Mouse (Mus musculus) gonadal fat pad, adult 2 months (tissue): Measurements from ENCODE around the gene Tnfsf15. TPM values are rescaled to one million over a fixed set of nuclear protein-coding genes. Genes with fewer than 3 reads are reported as not detected.

Experiments
- DNase-seq: peaks from one replicate; pipeline ENCODE4 v3.0.0-alpha.2; 2012; ENCODE audit warnings: low read depth
- polyA plus RNA-seq: library from polyadenylated mRNA; depleted of rRNA; stranded (reverse); fragments of >200 nt; gene quantifications from 2 replicates; pipeline ENCODE4 v1.2.3, GENCODE M21; 2012; rRNA removed

Gene Tnfsf15
- polyA plus RNA-seq: 0.19 and 0.22 TPM in 2 replicates

DNA sequence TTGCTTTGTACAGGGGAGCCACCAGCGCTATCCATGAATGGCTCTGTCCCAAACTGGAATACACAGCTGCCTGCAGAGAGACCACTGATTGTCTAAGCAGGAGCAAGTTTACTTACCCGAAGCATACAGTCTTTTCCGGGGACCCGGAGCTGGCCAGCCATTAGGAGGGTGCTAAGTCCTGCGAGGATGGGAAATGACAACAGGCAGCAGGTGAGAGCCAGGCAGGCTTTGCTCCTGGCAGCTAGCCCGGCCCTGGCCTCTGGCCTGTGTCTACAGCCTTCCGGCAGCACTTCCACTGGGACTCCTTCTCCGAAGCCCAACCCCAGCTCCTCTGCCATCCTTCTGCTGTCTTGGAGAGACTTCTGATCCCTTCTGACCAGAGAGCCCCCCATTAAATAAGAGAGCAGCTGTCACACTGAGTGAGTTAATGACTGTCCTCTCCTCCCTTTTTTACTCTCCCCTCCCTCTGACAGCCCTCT is at the start of gene Tnfsf15:
Gene Tnfsf15, minus strand, starts transcription at position 421 of the 479 bp plus-strand sequence.
- DNase-seq: no peak

DNA sequence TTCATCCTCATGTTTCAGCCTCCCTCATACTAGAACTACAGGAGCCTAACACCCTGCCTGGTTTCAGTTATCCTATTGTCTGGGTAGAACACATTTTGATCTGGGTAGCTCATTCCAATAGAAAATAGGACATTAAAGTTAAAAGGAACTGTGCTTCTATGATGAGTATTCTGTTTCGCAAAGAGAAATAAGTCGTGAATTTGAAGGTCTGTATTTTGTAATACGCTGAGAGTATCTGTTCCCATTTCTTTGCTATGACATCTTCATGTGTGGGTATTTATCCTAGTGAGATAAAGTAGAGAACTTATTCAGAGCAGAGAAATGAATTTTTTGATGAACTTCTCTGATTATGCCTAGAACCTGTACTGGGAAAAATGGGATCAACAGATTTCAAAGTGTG is 47.4 kb upstream of the Tnfsf15 start:
- no peak for DNase-seq

DNA sequence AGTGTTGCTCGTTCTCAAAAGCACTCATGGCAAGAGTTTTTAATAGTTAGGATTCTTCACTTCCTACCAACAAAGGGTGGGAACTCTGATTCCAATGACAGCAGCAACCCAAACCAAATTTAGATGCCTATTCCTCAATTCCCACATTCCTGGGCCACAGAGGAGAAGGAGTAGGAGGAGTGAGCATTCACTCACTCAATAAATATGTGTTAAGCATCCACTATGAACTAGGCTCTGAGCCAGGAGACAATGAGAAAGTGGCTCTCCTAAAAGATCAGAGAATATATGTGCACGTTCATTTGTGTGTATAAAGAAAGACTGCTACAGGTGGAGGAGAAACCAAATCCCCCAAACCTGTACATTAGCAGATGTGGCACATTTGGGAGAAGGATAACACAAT is 40.6 kb upstream of the Tnfsf15 start:
- no peak for DNase-seq

DNA sequence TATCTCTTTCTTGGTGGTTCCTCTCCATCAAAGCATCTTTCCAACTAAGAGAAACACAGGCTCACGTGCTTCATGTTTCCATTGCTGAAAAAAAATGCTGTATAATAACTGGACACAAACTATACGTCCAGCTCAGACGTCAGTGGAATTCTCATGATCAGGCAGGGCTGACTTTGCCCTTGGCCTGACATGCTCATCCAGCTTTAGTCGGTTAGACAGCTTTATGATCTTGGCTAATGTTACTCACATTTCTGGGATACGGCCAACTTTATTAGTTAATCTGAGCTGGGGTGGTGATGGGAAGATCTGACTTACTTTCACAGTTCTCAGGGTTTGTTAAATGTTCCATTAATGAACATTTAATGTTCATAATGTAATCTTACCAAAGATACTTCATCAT is 38.9 kb upstream of the Tnfsf15 start:
- no peak for DNase-seq

DNA sequence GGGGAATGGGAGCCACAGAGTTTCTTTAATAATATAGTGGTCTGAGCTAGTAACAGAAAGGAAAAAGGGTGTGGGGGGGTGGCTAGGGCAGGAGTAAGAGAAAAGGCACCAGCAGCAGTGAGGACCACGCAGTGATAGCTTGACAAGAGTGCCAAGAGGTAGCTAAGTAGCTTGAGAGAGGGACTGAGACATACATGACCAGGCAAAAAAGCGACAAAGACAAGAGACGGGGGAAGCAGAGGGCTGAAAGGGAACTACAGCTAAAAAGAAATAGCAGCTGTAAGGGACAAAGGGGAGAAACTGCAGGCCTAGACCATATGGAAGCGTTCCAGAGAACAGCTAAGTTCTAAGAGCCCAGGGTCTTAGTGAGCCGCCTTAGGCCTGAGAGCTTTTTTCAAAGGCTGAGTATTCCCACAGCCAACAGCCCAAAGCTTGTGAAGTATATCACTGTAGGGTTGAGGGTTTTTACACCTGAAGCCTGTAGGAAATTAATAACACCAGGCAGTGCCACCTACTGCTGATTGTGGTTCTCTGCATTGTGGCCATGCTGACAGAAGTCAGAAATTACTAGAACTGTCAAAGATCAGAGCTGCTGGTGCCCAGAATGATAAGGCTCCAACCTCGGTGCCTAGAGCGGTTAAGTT is 38.2 kb upstream of the Tnfsf15 start:
- no peak for DNase-seq

DNA sequence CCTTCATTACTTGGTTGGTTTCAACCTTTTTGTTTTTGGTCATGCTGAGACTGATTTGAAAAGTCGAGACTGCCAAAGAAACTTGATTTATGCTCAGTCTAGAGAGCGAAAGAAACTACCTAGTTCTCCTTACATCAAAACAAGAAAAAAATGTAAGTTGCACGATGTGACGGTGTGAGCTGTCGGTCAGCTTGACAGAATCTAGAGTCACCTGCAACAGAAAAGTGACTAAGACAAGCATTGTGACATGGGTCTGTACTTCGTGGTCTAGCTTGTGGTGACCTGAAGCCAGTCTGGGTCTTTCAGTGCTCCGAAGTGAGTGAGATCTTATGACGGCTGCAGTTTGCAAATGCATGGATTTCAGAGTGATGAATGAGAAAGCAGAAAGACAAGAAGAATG is 32.3 kb upstream of the Tnfsf15 start:
- no peak for DNase-seq

DNA sequence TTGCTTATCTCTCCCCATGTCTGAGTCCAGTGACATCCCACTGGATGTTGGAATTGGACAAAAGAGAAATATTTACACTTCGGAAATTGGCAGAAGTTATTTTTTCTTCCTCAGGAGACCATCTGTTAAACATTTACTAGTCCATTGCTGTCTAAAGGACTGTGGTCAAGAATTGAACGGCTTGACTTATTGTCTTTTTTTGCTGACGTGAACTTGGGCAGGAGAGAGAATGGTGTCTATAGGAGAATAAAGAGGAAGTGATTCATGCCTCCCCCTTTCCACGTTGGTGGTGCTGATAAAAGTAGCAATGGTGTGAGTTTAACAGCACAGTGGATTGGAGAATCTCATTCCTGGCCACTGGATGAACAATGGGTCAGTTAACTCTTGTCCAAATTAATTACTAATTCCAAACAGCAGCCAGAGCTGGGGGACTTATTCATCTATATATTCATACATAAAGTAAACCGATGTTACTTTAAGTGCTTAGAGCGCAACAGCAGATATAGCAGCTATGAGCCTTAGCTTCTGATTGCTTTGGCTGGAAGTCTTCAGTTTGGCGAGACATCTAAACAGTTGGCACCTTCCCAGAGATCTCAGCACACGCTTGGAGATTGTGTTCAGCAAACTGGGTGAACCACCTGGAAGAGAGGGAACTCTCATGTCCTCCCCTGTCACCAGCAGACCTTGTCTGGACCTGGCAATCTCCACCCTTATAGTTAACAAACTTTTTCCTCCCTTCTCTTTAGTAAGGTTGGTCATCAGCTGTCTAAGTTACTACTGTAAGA is 28.6 kb upstream of the Tnfsf15 start:
- DNase-seq: no peak

DNA sequence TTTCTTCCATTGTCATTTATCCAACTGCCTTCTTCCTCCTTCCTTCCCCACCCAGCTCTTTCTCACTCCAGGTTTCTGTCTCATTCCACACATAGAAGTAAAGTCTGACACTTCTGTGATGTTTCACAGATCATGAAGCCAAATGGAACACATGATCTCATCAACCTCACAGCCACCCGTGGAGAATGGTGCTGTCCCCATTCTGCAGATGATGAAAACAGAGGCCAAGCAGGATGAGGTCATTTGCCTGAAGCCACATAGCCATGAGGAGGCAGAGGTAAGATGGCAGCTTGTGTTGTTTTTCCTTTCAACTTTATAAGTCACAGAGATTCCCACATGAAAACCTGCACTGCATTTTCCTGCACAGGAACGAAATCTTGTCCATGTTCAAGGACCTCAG is 27.6 kb upstream of the Tnfsf15 start:
- no peak for DNase-seq

DNA sequence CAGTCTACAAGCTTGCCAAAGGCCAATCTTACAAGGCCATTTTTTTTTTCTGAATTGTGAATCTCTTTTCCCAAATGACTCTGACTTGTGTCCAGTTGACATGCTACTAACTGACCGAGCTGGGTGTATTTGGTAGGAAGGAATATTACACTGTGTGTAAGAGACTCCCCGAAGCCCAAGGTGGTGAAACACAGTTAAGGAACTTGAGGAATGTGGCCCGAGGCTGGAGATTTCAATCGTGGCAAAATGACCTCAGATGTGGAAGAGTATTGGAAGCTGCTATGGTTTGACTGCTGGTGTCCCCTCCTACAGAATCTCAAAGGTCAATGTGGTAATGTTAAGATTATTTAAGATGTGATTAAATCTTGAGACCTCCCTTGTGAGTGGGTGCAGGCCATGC is 26.4 kb upstream of the Tnfsf15 start:
- DNase-seq: no peak

DNA sequence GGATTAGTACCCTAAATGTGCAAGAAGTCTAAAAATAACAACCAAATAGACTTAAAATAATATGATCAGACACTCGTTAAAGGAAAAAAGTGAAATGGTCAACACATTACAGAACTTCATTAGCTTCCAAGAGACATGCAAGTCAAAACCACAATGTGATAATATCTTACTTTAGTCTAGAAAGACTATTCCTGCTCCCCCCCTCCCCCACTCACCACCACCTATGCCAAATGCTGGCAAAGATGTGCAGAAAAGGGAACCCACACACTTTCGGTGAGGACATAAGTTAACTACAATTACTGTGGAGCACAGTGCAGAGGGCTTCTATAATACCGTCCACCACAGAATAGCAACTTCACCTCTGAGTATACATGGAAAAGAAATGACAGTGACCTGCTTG is 24.2 kb upstream of the Tnfsf15 start:
- DNase-seq: no peak

DNA sequence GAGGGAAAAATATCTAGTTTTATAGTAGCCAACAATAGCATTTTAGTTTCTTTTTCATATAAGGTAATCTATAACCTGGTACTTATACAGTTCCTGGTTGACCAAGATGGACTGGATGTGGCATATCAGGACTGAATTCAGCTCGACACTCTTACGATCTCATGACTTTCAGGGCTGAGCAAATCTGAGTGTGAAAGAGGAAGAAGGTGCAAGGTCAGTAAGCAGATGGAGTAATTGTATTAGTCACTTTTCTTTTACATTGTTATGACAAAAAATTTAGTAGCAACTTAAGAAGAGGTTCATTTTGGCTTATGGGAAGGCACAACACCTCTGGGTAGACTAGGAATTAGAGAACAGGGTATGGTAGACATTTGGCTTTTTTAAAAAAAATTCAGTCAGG is 20.1 kb upstream of the Tnfsf15 start:
- DNase-seq: no peak

DNA sequence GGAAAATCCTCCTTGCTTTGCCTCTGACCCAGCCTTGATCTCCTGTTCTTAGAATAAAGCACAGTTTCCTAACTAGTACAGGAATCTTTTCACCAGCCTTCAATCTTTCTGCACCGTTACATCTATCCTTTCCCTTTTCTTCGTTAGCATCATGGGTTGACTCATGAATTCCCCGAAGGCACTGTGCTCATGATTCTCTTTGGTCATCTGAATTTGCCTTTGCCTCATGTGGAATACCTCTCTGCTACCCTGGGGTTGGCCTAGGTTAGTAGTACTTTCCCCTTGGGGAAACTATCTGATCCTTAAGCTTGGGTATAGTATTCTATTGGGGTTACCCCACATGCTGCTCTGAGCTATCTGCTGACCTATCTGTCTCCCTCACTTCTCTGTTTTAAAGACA is 15.0 kb upstream of the Tnfsf15 start:
- no peak for DNase-seq

DNA sequence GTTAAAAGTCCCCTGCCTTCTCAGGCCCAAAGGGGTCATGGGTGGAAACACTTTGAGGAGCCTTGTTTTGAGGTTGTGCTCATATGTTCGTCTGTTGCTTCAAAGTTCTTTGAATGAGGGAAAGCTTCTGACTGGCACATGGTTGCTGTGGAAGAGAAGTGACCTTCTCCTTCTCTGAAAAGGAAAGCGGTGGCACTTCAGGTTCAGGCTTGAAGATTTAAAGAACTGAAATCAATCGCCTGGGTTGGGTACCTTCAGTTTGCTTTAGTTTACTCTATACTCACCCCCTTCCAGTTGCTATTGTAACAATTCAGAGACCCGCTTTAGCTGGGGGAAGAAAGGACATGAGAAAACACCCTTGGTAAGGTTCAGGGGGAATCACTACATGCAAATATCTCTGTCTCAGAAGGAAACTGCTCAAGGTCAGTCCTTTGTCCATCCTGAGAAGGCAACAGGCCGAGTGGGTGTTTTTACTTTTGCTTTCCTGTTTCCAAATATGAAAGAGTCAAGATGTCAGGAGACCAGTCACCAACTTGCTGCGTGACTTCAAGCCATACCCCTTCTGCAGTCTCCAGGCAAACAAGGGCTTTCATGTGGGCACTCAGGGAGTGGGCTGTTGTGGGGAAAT is 12.7 kb upstream of the Tnfsf15 start:
- no peak for DNase-seq

DNA sequence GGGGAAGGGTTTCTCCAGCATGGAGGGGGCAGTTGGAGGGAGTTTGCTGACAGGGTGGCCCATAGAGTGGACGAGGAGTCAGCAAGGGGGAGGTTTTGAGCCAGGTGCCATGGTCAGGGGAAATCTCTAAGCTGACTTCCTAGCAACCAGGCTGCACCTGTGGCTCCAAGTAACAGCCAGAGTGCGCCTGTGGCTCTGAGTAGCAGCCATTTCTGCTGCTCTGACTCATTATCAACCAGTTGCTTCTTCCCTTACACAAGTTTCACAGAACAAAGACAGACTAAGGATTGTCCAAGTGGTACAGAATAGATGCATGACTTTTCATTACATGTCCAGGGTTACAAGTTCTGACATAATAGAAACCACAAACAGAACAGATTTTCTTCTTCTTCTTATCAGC is 11.2 kb upstream of the Tnfsf15 start:
- no peak for DNase-seq

DNA sequence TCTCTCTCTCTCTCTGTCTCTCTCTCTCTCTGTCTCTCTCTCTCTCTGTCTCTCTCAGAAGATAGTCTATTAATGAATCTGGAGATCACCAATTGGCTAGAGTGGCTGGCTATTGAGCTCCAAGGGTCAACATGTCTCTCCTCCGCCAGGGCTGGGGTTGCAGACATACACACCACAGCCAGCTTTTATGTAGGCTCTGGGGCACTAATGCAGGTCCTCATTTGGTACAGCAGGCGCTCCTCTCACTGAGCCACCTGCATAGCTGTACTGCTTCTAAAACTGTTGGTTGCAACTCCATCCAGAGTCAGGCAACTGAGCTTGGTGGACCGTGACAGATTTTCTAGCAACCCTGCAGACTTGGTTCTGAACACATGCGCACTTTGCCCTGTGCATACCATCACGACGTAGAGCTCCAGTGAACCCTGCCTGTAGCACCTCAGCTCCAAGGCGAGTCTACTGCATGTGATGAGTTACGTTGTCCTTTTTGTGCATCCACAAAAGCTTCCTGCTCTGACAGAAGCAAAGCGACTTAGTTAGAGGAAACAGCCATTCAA is 9.6 kb upstream of the Tnfsf15 start:
- no peak for DNase-seq

DNA sequence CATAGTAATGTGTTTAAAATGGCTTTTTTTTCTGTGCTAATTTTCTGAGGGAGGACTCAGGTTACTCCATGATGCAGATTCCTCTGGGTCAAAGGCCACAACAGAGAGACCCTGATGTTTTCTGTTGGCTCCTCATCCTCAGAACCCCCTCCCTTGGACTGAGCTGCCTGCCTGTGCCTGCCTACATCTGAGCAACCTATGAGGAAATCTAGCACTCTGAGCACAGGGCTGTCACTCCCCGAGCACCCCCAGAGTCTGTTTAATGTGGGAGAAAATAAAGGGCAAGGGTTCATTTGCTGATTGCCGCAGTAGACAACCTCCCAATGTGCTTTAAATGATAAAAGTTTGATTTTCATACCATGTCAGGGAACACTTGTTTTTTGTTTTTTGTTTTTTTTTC is 8.9 kb upstream of the Tnfsf15 start:
- no peak for DNase-seq

DNA sequence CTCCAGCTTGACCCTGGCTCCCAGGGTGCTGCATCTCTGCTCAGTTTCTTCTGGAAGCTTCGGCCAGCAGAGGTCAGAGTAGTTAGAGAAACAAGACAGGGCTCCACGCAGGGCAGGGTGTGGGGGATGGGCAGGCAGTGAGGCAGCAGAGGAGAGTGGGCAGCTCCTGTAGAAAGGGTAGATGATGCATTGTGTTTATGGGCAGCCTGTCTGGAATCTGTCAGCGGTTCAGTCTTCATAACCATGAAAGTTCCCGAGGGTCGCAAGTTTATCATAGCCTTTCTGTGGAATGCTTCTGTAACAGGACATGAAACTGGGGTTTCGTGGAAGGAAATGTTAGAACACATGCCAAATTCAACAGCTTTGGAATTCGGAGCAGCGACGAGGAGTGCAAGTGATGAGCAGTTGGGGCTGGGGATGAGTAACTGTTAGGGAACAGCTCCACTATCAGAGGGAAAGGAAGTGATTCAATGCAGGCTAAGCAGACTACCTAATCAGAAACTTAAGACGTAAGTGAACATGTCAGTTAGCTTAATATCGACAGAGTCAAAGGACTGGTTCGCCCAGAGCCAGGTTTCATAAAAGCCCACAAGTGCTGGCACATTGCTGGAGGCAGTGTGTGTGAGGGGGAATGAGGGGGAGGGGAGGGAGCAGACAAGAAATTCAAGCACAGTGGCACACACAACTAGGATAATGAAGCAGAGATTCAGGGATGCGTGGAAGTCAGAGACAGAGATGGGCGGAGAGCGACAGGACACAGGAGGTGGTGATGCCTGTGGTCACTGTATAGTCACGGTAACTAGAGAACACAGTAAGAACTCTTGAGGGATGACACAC is 8.0 kb upstream of the Tnfsf15 start:
- no peak for DNase-seq

DNA sequence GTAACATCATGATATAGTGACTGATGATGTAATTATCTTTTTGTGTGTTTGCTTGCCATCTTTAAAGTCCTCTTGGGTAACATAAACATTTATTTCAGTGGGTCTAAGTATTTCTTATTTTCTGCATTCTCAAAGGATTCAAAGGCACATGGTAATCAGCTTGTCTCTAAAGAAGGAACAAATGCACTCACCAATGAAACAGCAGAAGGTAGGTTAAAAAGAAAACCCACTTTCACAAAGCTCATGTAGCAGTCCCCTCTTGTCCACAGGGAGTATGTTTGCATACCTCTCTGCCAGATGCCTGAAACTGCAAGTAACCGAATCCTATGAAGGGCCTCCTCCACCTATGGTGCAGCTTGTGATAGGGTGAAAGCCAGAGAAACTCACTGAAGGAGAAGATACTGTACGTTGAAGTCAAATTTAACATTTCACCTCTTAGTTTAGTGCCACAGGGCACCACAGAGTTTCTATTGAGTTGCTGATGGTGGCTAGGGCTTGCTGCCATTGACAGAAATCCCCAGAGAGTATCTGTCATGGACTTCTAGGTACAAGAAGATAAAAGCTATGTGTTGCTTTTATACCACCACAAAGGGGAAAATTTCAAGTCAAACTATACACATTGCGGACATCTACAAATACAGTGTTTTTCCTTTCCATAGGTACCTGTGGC is 3.3 kb upstream of the Tnfsf15 start:
- DNase-seq: no peak

DNA sequence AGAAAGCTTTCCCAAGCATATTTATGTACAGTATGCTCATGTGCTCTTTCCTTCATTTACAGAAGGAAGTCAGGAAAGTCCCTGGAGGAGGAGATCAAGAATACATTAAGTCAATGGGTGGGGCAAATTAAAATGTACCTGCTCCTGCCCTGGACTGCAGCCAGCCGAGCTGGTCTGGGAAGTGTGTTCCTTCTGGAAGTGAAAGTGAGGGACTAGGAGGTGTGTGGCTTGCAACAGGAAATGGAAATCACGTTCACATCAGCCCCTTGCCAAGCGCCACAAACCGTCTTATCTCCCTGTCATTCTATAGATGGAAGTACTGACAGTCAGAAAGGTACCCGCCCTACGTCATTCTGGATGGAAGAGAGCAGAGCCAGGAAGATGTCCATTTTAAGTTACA is 358 bp upstream of the Tnfsf15 start:
- DNase-seq: no peak

DNA sequence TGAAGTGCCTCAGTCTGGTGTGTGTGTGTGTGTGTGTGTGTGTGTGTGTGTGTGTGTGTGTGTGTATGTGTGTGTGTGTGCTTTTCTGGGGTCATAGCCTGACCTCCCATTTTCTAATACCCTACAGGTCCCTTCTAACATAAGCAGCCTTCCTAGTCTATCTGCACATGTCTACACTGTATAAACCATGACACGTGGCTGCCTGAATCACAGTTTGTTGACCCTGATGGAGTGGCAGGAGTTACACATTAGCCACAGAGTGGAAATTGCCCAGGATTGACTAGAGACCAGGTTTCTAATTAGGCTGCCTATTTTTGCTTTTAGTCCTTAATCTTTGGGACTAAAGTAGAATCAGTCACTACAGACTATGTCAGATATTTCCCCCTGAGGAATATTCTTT is 1.3 kb downstream of the Tnfsf15 start:
- DNase-seq: no peak

DNA sequence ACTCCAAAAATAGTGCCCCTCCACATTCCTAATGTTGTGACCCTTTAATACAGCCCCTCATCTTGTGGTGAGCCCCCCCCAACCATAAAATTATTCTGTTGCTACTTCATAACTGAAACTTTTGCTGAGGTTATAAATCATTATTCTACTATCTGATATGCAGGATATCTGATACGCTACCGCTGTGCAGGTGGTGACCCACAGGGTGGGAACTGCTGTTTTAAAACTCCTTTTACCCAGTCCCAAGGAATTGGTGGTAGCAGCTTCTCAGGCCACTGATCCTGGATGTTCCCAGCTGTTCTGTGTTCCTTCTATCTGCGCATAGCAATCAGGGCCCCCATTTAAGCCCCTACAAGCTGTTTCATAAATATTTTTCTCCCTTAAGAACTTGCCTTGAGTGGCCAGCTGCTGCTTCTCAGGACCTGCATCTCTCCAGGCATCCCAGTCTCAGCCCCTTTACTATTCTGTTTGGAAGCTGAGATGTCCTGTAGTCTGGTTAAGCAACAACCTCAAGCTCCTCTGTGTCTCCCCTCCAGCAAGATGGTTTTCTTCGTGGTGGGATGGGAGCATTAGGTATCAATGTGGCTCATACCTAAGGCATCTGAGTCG is 2.0 kb downstream of the Tnfsf15 start:
- no peak for DNase-seq
